Mouse (Mus musculus): ENCODE data around the gene Trhr2.

Gene Trhr2

GRCm38 (mm10) chr8:122355642-122356606, 4.6 kb downstream of the Trhr2 start:
- no peak for DNase-seq (ENCODE audit: low read depth, low spot score)

GRCm38 (mm10) chr8:122354157-122354556, 6.4 kb downstream of the Trhr2 start:
- DNase-seq (ENCODE audit: low read depth, low spot score): no peak

- DNase-seq (ENCODE audit: low read depth, low spot score): no peak
Measured at GRCm38 (mm10) chr8:122350309-122351089, 10.0 kb downstream of the Trhr2 start.

- DNase-seq (ENCODE audit: low read depth, low spot score): no peak
Measured at GRCm38 (mm10) chr8:122349357-122350297, 10.9 kb downstream of the Trhr2 start.

GRCm38 (mm10) chr8:122347811-122348552, 12.6 kb downstream of the Trhr2 start:
- no peak for DNase-seq (ENCODE audit: low read depth, low spot score)

- DNase-seq (ENCODE audit: low read depth, low spot score): no peak
Measured at GRCm38 (mm10) chr8:122345181-122346095, 15.1 kb downstream of the Trhr2 start.

GRCm38 (mm10) chr8:122344219-122344618, 16.3 kb downstream of the Trhr2 start:
- DNase-seq (ENCODE audit: low read depth, low spot score): no peak

GRCm38 (mm10) chr8:122343758-122344157, 16.8 kb downstream of the Trhr2 start:
- DNase-seq (ENCODE audit: low read depth, low spot score): no peak

GRCm38 (mm10) chr8:122343341-122343740, 17.2 kb downstream of the Trhr2 start:
- DNase-seq (ENCODE audit: low read depth, low spot score): no peak

- no peak for DNase-seq (ENCODE audit: low read depth, low spot score)
Measured at GRCm38 (mm10) chr8:122342806-122343209, 17.7 kb downstream of the Trhr2 start.

GRCm38 (mm10) chr8:122342362-122342761, 18.2 kb downstream of the Trhr2 start:
- no peak for DNase-seq (ENCODE audit: low read depth, low spot score)

- no peak for DNase-seq (ENCODE audit: low read depth, low spot score)
Measured at GRCm38 (mm10) chr8:122341790-122342189, 18.8 kb downstream of the Trhr2 start.

GRCm38 (mm10) chr8:122340761-122341160, 19.8 kb downstream of the Trhr2 start:
- DNase-seq (ENCODE audit: low read depth, low spot score): no peak

GRCm38 (mm10) chr8:122338852-122339251, 21.7 kb downstream of the Trhr2 start:
- no peak for DNase-seq (ENCODE audit: low read depth, low spot score)

- peak; percentile 55 for DNase-seq (ENCODE audit: low read depth, low spot score)
Measured at GRCm38 (mm10) chr8:122336251-122336910, 24.2 kb downstream of the Trhr2 start.

- DNase-seq (ENCODE audit: low read depth, low spot score): no peak
Measured at GRCm38 (mm10) chr8:122335638-122336250, 24.8 kb downstream of the Trhr2 start.

GRCm38 (mm10) chr8:122334791-122335490, 25.6 kb downstream of the Trhr2 start:
- DNase-seq (ENCODE audit: low read depth, low spot score): no peak

- DNase-seq (ENCODE audit: low read depth, low spot score): no peak
Measured at GRCm38 (mm10) chr8:122333531-122333930, 27.0 kb downstream of the Trhr2 start.
